Mouse (Mus musculus) mouse trophoblast stem cell (cell line): Measurements from ENCODE around the gene Sfxn2.
"Not testable (repeated sequence)": the region's sequence is repeated elsewhere in the genome, so short reads cannot be mapped to it uniquely, and the experiment has no call there.

Experiments
- in situ Hi-C, 2 experiments: fragments of 300-500 bp; cut with MseI, MboI; formaldehyde crosslinking; loops; 2 replicates in 1 of 2; 3 replicates in 1 of 2; pipeline ENCODE4 v1.15.1; 2025

Gene Sfxn2

DNA sequence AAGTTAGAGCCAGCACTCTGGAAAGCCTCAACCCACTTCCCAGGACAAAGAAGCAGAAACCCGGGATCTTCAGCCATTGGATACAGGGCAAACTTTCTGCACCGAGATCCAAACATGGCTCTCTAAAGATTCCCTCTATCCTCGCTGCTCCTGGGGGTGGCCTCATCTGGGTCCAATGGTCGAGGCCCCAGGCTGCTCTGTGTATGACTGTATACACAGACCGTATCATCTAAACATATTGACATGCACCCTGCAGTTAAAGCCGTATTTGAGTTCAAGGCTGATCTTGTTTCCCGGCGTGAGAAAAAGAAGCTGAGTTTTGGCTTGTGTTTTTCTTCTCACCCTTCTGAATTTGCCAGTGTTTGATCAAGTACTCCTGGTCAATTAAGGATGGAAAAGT, 30.4 kb upstream of the Sfxn2 start:
- in situ Hi-C loops = no loop called here

DNA sequence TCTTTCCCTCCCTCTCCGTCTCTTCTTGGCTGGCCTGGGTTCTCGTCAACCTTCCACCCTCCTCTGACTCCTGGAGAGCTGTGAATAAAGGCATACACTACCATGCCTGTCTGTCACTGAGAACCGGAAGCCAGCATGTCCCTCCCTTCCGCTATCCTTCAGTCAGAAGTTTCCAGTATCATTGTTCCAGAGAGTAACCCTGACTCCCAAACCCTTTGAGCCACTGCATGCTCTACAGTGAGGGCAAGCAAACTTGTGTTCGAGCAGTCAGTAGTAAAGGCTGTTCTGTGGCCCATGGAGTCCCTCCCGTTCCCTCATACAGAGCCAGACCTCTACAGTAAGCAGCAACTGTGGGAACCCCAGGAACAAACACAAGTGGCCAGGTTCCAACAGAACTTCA, 25.6 kb upstream of the Sfxn2 start:
- in situ Hi-C loops = no loop called here

DNA sequence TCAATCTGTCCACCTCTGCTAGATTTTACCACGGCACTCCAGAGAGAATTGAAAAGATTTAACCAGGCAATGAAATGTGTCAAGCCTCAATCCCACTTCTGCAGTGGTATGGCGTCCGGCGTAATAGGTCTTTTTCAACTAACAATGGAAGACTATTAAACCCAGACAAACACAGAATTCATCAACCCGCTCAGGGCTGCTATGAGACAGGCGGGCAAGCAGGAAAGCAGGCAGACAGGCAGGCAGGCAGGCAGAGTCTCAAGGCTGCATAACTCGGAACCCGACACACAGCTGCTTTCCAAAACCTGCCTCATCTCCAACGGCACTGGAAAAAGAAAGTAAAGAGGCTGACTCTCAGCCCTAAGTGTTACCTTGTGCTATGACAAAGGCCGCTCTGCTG, 25.1 kb upstream of the Sfxn2 start:
- in situ Hi-C loops = no loop called here

DNA sequence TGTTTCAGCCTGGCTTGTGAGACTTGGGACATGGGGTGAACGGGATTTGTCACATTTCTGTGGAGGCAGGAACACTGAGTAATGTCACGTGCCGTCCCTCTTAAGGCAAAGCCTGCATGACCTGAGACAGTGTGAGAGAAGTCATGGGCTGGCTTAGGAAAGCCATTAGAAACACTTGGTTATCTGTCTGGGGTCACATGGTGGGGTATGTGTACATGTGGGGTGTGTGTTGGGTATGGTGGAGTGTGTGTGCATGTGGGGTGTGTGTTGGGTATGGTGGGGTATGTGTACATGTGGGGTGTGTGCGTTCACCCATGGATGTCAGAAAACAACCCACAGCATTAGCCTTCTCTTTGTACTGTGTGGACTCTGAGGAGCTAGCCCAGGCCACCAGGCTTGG, 22.8 kb upstream of the Sfxn2 start:
- in situ Hi-C loops = no loop called here

DNA sequence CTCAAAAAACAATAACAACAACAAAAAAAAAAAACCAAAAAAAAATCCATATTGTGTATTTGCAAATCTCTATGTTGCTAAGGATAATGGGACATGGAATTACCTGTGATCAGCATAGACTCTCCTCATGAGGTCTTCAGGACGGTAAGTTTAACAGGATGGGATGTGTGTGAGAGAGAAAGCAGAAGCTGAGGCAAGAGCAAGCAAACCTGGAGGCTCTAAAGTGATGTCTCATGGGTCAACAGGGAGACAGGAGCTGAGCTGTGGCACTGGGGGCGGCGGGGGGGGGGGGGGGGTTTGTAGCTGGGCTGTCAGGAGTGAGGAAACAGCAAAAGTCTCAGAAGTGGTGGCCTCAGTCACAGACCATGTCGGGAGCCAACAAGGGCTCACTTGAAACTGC, 20.7 kb upstream of the Sfxn2 start:
- in situ Hi-C loops = no loop called here

DNA sequence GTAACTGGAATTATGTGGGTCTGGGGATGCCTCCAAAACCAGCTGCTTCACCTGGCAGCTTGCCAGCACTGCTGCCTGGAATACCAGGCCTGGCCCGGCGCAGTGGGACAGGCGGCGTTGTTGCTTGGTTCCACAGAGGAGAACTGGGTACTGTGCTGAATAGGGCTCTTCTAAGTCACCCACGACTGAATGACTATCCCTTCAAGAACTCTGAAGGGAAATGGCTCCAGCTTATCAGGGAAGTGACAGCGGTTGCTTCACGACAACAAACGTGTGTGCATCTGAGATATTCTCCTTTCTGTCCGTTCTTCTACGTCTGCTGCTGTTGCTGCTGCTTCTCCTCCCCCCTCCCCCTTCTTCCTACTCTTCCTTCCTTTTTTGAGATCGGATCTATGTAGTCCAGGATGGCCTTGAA, 19.6 kb upstream of the Sfxn2 start:
- in situ Hi-C loops = no loop called here

DNA sequence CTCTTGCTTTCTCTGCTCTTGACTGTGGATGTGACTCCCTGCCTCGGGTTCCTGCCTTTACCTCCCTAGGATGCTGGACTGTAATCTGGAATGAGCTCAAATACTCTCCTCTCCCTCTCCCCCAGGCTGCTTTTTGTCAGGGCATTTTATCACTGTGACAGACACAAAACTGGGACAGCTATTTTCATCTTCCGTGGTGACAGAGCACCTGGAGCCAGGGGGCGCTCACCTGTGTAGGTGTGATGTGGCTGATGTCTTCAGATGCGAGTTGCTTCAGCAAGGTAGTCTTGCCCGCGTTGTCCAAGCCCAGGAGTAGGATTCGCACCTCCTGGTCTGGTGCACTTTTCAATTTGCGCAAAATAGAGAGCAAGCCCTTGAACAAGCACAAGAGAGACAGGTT, 15.2 kb upstream of the Sfxn2 start:
- in situ Hi-C loops = no loop called here

DNA sequence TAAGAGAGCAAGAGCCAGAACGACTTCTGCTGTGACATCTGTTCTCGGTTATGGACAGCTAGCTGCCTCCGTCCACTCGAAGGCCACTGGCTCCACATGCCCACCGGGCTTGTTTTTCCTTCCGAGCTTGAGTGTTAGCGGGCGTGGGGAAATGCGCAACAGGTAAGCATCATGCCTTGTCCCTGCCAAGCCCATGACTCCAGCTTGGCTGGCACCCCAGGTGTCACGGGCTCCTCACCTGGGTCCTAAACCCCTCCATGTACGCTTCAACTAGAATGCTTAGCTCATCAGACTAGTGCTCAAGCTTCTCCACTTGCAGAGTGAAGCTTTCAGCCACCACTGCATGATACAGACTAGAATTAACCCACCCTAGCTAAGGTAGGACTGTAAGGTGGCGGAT, 14.5 kb upstream of the Sfxn2 start:
- in situ Hi-C loops = no loop called here

DNA sequence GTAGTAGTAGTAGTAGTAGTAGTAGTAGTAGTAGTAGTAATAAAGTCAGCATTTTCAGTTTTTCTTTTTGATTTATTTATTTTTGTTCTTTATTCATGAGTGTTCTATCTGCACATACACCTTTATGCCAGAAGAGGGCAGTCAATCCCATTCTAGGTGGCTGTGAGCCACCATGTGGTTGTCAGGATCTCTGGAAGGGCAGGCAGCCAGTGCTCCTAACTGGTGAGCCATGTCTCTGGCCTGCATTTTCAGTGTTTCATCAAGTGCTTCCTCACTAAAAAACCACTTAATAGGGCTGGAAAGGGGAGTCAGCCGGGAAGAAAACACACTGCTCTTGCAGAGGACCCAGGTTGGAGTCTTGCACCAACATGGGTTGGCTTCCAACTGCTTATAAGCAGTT, 11.0 kb upstream of the Sfxn2 start:
- in situ Hi-C loops = no loop called here

DNA sequence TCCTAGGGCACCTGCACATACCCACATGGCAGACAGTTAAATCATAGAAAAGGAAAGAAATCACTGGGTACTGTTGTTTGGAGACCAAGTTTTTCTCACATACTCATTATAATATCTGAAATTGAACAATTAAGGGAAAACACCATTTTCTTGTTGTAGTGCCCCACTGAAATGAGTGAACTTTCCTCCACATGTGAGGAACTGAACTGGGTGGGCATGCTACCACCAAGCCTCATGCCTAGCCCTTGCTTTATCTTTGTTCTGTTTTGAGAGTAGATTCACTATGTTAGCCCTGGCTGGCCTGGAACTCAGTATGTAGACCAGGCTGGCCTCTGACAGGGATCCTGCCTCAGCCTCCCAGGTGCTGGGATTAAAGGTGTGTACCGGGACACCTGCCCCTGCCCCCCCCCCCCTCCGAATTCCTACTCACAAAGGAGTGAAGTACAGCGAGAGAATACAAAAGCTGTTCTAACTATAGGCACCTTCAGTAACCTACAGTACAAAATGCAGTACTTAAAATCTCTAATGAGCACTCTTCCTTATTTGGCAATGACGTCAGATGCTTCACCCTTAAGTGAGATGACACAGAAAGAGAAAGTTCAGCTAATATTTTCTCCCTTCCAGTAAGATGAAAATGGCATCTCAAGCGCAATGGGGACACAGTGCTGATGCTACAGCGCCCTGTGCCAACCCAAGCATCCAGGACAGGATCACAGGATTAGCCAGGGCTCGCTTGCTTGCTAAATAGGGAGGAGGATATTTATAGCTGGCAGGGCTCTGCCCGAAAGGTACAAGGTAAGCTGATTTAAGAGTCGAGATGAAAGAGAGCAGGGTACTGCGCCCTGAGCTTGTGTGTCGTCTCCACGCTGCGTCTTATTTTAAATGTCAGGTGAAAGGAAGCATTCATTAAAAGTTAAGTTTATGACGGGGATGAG, 10.3 kb upstream of the Sfxn2 start:
- in situ Hi-C loops = no loop called here

DNA sequence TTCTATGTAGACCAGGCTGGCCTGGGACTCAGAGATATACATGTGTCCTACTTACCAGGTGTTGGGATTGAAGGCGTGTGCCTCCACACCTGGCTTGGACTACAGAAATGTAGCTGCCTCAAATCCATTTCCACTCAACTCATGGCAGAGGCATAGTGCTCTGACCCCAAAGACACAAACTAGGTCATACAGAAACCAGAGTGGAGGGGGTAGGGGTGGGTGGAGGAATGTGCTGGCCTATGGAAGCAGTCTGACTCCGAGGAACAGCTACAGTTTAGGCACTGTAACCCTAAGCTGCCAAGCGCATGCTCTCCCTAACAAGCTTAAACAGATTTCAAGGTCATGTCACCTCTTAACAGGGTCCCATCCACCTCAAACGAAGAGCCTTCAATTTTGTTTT, 9.6 kb upstream of the Sfxn2 start:
- in situ Hi-C loops = no loop called here

DNA sequence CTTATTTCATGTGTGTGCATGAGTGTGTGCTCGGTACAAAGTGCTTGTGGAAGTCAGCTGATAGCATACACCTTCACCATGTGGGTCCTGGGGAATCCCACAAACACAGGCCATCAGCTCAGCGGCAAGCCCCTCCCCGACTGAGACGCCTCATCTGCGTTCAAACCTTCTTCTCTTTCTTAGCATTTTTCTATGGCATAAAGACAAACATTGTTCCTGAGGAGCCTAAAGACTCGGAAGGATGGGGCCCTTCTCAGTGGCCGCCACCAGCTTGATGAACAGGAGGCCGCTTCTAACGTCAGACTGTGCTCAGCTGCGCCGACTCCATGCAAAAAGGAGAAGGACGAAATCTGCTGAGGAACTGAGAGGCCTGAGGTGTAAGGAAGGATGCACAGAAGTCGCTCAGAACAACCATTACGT, 9.1 kb upstream of the Sfxn2 start:
- in situ Hi-C loops = no loop called here

DNA sequence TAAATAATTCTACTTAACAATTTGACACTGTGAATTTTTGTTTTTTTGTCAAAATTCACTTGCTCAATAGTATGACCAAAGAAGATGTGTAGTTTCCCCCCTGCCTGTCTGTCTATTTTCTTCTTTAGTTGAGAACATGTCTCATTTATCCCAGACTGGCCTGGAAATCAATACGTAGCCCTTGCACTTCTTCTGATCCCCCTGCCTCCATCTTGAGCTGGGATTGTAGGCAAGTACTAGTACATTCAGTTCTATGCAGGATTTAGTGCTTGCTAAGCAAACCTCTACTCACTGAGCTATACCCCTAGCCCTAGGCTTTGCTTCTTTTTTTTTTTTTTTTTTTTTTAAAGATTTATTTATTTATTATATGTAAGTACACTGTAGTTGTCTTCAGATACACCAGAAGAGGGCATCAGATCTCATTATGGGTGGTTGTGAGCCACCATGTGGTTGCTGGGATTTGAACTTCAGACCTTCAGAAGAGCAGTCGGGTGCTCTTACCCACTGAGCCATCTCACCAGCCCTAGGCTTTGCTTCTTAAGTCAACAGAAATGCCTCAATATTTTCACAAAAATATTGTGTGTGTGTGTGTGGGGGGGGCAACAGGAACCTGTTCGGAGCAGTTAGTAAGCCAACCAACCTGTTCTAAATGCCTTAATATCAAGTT, 1.8 kb upstream of the Sfxn2 start:
- in situ Hi-C loops = not testable (repeated sequence)

DNA sequence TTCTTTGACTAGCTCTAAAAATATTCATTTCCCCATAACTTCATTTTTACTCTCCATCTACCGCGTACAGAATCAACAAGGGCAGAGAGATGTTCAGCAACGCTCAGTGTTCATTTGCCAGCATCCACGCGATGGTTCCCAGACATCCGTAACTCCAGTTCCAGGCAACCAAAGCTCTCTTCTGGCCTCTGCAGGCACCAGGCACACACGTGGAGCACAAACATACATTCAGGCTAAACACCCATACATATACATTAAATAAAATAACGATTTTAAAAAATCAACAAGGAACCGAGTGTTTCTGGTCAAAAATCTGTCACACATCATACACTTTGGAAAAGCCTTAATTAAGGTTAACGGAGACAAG, 1.3 kb upstream of the Sfxn2 start:
- in situ Hi-C loops = no loop called here

DNA sequence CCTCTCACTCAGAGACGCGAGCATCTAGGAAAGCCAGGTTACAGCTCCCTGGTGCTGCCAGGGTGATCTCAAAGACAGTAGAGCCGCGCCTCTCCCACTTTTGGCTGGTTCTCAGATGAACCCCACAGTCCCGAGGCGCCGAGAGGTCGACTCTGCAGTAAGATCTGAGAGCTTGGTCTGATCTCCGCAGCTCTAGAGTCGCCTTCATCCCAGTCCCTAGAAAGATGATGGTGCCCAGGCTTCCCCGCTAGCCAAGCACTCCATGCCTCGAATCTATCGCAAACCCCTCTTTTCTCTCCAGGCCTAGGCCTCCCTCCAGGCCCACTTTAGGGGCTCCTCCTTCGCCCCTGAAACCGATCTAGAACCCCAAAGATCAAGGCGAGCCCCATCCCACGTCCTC, 617 bp upstream of the Sfxn2 start:
- in situ Hi-C loops = no loop called here

DNA sequence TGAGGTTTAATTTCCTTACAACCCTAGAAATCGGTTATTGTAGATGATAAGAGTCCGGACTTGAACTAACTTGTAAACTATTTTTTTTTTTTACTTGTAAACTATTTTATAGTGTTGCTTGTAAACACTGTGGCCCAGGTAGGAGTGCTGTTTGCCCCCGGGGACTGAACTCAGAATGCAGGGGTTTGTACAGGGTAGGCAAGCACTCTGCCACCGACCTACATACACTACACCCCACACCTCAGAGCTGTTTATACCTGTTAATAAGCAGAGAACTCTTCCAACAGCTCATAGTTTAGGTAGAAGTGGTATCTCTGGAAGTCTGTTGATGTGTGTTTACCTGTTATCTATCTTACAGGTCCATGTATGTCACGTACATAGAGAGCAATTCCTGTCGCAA, 825 bp downstream of the Sfxn2 start:
- in situ Hi-C loops = no loop called here

DNA sequence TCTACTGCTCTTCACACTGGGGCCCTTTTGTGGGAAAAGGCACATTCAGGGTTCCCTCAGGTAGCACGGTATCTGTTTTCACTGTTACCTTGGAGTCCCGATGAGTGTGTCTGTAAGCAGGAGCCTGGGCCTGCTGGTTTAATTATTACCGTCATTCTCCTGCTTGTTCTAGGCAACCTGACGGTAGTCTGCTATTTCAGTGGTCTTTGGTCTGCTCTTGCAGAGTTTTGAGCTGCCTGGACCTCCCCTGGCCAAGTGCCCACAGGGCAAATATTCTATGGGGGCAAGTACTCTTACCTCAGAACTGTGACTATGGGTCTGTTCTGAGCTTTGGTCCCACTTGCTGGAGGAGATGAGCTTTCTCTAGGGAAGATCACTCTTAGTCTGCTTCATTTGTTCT, 2.0 kb downstream of the Sfxn2 start:
- in situ Hi-C loops = no loop called here

DNA sequence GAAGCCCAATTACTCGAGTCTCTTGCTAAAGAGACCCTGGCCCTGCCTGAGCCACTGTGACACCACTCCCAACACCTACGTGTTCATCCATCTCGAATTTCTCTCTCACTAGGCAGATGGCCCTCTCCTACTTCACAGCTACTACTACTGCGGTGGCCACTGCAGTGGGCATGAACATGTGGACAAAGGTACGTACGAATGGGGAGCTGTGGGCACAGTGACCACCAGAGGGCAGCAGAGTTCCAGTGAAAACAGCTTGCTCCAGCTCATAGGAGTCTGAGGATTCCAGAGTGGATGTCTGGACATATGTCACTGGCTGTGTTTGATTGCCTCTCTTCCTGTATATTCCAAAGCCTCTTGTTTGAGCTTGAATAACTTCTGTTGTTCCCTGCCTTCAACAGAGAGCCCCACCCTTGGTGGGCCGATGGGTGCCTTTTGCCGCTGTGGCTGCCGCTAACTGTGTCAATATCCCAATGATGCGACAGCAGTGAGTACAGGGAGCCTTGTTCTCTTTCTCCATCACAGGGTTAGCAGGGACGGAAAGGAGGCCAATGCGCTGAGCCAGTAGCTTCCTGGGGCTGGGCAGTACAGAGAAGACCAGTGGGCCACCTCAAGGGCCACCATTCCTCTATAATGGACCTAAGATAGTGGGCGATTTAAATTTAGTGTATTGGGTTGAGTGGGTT, 14.8 kb downstream of the Sfxn2 start:
- in situ Hi-C loops = loop anchor here (10.0 kb wide), 1 partner anchor 157 kb away; no protein-coding TSS in a partner anchor

DNA sequence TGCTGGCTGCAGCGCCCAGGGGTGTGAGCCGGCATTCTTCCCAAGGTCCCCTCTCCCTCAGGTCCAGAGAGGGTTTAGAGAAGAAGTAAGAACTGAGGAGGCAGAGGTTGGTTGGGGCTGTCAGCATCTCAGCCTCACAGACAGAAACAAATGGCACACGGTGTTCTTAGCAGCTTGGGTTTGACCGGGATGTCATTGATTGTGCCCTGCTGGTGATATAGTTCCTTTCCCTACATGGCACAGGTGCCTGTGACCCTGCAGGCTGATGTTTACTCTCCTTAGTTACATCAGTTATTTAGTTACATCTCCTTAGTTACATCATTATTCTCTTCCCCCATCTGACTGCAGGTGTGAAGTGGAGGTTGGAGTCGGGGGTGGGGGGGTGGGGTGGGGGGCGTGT, 18.4 kb downstream of the Sfxn2 start:
- in situ Hi-C loops = no loop called here

DNA sequence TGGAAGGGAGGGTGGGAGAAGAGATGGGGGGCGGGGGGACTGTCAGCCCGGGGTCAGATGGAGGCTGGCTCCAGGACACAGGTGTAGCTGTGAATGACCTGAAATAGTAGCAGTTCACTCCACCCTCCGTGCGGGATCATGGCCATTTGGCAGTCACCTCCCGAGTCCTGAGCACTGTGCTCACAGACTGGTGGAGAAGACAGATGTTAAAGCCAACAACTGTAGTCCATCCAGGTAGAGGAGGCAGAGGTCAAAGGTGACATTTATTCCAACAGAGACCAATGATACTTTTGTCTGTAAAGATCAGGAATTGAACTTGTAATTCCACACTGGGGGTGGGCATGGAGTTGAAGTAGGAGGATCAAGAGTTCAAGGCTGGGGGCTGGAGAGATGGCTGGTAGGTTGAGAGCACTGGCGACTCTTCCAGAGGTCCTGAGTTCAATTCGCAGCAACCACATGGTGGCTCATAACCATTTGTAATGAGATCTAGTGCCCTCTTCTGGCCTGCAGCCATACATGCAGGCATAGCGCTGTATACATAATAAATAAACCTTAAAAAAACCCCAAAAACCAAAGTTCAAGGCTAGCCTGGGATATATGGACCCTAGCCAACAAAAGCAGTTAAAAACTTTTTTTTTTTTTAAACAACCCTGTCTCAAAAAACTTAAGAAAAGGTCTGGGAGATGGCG, 19.7 kb downstream of the Sfxn2 start:
- in situ Hi-C loops = no loop called here

DNA sequence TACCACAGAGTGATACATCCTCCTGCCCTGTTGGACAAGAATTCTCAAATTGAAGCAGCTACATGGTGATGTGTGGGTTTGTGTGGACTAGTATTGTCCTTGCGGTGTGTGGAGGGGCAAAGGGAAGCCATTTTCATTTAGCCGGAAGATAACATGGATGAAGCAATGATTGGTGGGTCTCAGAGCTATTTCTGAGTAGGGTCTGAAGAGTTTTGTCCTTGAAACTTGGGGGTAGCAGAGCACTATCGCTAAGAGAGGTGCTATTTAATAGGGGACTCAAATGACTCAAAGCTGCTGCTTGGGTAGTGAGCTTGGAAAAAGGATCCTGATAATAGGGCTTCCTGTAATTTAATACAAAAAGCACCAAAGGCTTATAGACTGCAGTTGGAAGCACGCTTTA, 25.0 kb downstream of the Sfxn2 start:
- in situ Hi-C loops = no loop called here

DNA sequence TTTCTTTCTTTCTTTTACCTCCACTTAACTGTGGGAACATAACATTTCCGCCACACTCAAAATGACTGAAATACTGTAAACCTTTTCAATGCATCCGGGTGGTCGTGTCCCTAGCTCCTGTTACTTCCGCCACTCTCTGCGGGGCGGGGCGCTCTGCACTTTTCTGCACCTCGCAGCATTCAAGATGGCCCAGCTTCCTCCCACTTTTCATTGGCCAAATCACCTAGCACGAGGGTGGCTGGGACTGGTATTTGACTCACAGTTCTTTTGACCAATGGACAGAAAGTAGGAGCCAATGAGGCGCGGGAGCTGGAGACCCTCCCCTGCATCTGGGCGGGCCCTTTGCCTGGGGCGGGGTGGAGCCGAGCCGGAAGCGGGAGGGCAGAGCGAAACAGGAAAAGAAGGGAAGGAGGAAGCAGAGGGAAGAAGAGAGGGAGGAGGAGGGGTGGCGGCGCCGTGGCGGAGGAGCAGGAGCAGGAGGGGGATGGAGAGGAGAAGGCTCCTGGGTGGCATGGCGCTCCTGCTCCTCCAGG, 25.6 kb downstream of the Sfxn2 start, which contains the start of gene Wbp1l:
Gene Wbp1l (plus strand): TSS at position 365 of the 533 bp plus-strand sequence.
- in situ Hi-C loops = no loop called here
